Mouse (Mus musculus) skeletal muscle tissue, postnatal 0 days (tissue): ENCODE measurements around the gene Capn2. TPM values are rescaled to one million over a fixed set of nuclear protein-coding genes. Genes with fewer than 3 reads are reported as not detected.

ENCODE experiments used
- polyA plus RNA-seq: library from polyadenylated mRNA; unstranded; fragments of >200 nt; fragmentation: Nextera tagmentation; extraction: Ambion mirVana; gene quantifications from 2 replicates; pipeline ENCODE4 v1.2.1, GENCODE M21; 2015

Gene Capn2
- 73.7 and 82.3 TPM in 2 replicates for polyA plus RNA-seq

DNA sequence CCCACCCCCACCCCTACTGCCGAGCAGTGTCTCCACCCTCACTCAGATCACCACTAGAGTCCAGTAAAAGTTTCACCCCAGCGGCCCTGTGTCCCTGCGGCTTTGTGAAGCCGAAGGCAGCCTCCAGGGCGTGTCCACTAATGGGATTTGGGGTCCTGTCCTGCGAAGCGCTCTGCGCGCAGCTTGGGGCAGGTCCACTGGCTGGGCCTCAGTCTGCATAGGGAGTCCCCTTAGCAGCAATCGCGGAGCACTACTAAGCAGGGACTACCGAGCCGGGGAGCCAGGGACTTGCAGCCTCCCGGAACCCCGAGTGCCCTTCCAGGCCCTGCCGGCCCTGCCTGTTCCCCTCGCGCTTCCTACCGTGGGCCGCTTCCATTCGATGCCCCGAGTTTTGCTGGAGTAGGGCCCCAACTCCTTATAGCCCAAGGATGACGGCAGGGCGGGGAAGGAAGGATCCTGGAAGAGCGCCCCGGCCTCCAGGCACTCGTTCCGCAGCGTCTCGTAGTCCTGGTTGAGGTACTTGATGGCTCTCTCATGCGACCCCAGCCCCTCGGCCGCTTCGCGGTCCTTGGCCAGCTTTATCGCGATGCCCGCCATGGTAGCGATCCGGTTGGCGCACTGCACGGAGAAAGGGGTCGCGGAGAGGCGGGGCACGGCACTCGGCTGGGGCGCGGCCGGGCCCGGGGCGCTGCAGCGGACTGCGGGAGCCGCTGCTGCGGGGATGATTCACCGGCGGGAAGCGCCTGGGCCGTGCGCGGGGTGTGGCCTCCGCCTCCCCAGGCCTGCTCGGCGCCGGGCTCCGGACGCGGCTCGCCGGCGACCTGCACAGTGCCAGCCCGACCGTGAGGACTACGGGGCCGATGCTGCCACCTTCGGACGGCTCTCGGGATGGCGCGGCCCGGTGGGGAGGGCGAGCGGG, at the start of gene Capn2:
Capn2 (minus strand) TSS at position 851 of the 919 bp plus-strand sequence.

DNA sequence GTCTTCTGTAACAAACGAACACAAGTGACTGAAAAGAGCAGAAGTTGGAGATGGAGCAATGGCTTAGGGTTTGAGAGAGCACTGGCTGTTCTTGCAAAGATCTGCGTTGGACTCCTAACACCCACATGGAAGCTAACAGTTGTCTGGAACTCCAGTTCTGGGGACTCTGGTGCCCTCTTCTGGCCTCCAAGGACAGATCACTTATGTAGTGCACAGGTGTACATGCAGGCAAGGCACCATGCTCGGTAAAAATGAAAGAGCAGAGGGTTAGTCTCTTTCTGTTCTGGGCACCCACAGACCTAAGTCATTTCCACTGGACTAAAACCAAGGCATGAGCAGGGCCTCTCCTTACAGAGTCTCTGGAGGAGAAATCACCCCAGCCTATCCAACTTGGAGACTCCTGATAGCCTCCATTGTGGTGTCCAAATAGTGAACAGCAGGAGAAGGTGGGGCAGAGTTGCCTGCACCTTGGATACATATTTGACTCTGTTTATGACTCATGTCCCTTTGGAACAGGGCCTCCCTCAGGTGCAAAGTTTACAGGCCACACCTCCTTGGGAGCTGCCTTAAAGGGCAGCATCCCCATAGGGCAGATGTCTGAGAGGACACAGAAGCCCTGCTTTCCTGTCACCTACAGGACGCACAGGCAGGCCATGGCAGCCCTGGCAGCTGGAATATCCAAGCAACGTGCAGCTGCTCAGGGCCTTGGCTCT, 47.2 kb upstream of the Capn2 start, which contains the start of gene Capn8:
Capn8 (plus strand) TSS at position 600 of the 713 bp plus-strand sequence.

Other genes with a start within 250 kb of the Capn2 start
- 75.1 and 94.7 TPM in 2 replicates for gene Degs1, start 234.8 kb downstream of the Capn2 start, polyA plus RNA-seq
- gene Fbxo28, start 176.0 kb downstream of the Capn2 start, polyA plus RNA-seq, result 6.5 and 8.5 TPM in 2 replicates
- gene Trp53bp2, start 108.4 kb downstream of the Capn2 start, polyA plus RNA-seq, result 6.8 and 6.9 TPM in 2 replicates
- gene Capn8, start 47.4 kb upstream of the Capn2 start, polyA plus RNA-seq, result not detected in 2 replicates
- gene Ccdc185, start 231.6 kb upstream of the Capn2 start, polyA plus RNA-seq, result not detected in 2 replicates
- gene Susd4, start 246.3 kb upstream of the Capn2 start, polyA plus RNA-seq, result 2.2 and 2.5 TPM in 2 replicates